Mouse (Mus musculus): Measurements from ENCODE around the gene Nudt4. TPM values are rescaled to one million over a fixed set of nuclear protein-coding genes. Genes with fewer than 3 reads are reported as not detected.

Nudt4 gene
- total and polyA plus RNA-seq, 3 experiments: 23.7 to 67.4 (median 39.2) TPM

- no peak for TF ChIP-seq GABPA (IDR thresholded peaks at IDR 0.05; ENCODE audit: insufficient replicate concordance, low read depth, low read length)
- TF ChIP-seq MEF2A (IDR thresholded peaks at IDR 0.05; ENCODE audit: borderline replicate concordance, low read depth, low read length): peak; percentile 83
- no peak for TF ChIP-seq ZKSCAN1 (IDR thresholded peaks at IDR 0.05; ENCODE audit: borderline replicate concordance, low read depth, low read length)
- TF ChIP-seq POLR2AphosphoS2 (IDR thresholded peaks at IDR 0.05; ENCODE audit: low read depth, low read length): no peak; the same call in 1 of the 2 replicates
- peak; percentile 95 for TF ChIP-seq ETS1 (conservative IDR thresholded peaks at IDR 0.05; ENCODE audit: low read depth, low read length)
- no peak for TF ChIP-seq POLR2A (IDR thresholded peaks at IDR 0.05; ENCODE audit: low read depth, low read length)
- no peak for TF ChIP-seq KAT2A (IDR thresholded peaks at IDR 0.05; ENCODE audit: insufficient replicate concordance, low read length)
These were observed 15.7 kb downstream of the Nudt4 start (continued) for GRCm38 (mm10) chr10:95548154-95548826.

- no peaks in the 10 kb centered on the region for H3K9me3 ChIP-seq (replicated peaks; ENCODE audit: low read length)
- H3K79me2 ChIP-seq (replicated peaks; ENCODE audit: control insufficient read depth, extremely low read depth, insufficient read depth, poor library complexity, severe bottlenecking): no peaks in the 10 kb centered on the region; the same call in 1 of the 2 replicates
- no peak for DNase-seq (ENCODE audit: extremely low read depth)
- dilution Hi-C loops (cut with MboI; ENCODE audit: extremely low pct_ligation_motif_present, extremely low pct_unique_long_range_greater_than_20kb, low sequenced_read_pairs): no loop called here
- in situ Hi-C loops (cut with MboI; ENCODE audit: low pct_ligation_motif_present, low pct_unique_long_range_greater_than_20kb, low sequenced_read_pairs): loop anchor here (25.0 kb wide), 1 partner anchor 541 kb away; no protein-coding TSS in a partner anchor
- no peak overlapping the region for H3K9ac ChIP-seq (ENCODE audit: insufficient read depth, low read depth)
- H3K27ac ChIP-seq (ENCODE audit: insufficient read depth, low read depth): no peak overlapping the region
- peaks cover 29 to 66% of the 10 kb centered on the region in 2 experiments for H3K36me3 ChIP-seq (replicated peaks in 1 of 2; ENCODE audit: control insufficient read depth in 1 of 2, insufficient read depth in 1 of 2, low read length in 1 of 2)
- H3K4me2 ChIP-seq (ENCODE audit: insufficient read depth, low read depth, poor library complexity, severe bottlenecking): no peak overlapping the region
- no peaks in the 10 kb centered on the region for H3K27me3 ChIP-seq (replicated peaks)
- H3K4me1 ChIP-seq (ENCODE audit: control insufficient read depth in 1 of 2, insufficient read depth in 2 of 2): peaks cover 0 to 67% of the 10 kb centered on the region in 2 experiments; a peak in 2 of 4 replicates
- 0 out of 2 replicates have a peak, but pooled peaks have one; percentile 60 for TF ChIP-seq POLR2AphosphoS2 (IDR thresholded peaks at IDR 0.05; ENCODE audit: low read depth, low read length)
- TF ChIP-seq CHD2 (IDR thresholded peaks at IDR 0.05; ENCODE audit: low read length): no peak
- no peak overlapping the region for H3K4me3 ChIP-seq (replicated peaks in 1 of 3; ENCODE audit: low read depth in 2 of 3, low read length in 2 of 3, poor library complexity in 1 of 3)
These were observed 17.8 kb downstream of the Nudt4 start for GRCm38 (mm10) chr10:95546178-95546577.

- H3K4me2 ChIP-seq (ENCODE audit: insufficient read depth, low read depth, poor library complexity, severe bottlenecking): no peak overlapping the region
- TF ChIP-seq TBP (conservative IDR thresholded peaks at IDR 0.05; ENCODE audit: low read depth, low read length): no peak
- no peak for TF ChIP-seq BHLHE40 (IDR thresholded peaks at IDR 0.05; ENCODE audit: low read depth, low read length)
- peak; percentile 30; the same call in 1 of the 2 replicates for TF ChIP-seq POLR2A (IDR thresholded peaks at IDR 0.05; ENCODE audit: low read depth, low read length)
- no peak for DNase-seq (ENCODE audit: extremely low read depth)
- no peaks in the 10 kb centered on the region for H3K27me3 ChIP-seq (replicated peaks)
- H3K9me3 ChIP-seq (replicated peaks; ENCODE audit: low read length): no peaks in the 10 kb centered on the region
- peaks cover 7% of the 10 kb centered on the region for H3K79me2 ChIP-seq (replicated peaks; ENCODE audit: control insufficient read depth, extremely low read depth, insufficient read depth, poor library complexity, severe bottlenecking)
- H3K27ac ChIP-seq (ENCODE audit: insufficient read depth, low read depth): no peak overlapping the region
- H3K36me3 ChIP-seq (replicated peaks in 1 of 2; ENCODE audit: control insufficient read depth in 1 of 2, insufficient read depth in 1 of 2, low read length in 1 of 2): peaks cover 27 to 57% of the 10 kb centered on the region in 2 experiments
- dilution Hi-C loops (cut with MboI; ENCODE audit: extremely low pct_ligation_motif_present, extremely low pct_unique_long_range_greater_than_20kb, low sequenced_read_pairs): no loop called here
- H3K4me1 ChIP-seq (ENCODE audit: control insufficient read depth in 1 of 2, insufficient read depth in 2 of 2): peaks cover 0 to 64% of the 10 kb centered on the region in 2 experiments; a peak in 2 of 4 replicates
- no peak overlapping the region for H3K4me3 ChIP-seq (replicated peaks in 1 of 3; ENCODE audit: low read depth in 2 of 3, low read length in 2 of 3, poor library complexity in 1 of 3)
- H3K9ac ChIP-seq (ENCODE audit: insufficient read depth, low read depth): no peak overlapping the region
- in situ Hi-C loops (cut with MboI; ENCODE audit: low pct_ligation_motif_present, low pct_unique_long_range_greater_than_20kb, low sequenced_read_pairs): loop anchor here (25.0 kb wide), 1 partner anchor 542 kb away; no protein-coding TSS in a partner anchor
These were observed 18.9 kb downstream of the Nudt4 start for GRCm38 (mm10) chr10:95545051-95545450.
